Mouse (Mus musculus): ENCODE data around the gene Pfkfb3. TPM values are rescaled to one million over a fixed set of nuclear protein-coding genes. Genes with fewer than 3 reads are reported as not detected.

Pfkfb3 gene
- 21.2 and 21.5 TPM in 2 replicates for polyA plus RNA-seq (2016; fragmentation: Nextera tagmentation; extraction: Ambion mirVana)

DNA sequence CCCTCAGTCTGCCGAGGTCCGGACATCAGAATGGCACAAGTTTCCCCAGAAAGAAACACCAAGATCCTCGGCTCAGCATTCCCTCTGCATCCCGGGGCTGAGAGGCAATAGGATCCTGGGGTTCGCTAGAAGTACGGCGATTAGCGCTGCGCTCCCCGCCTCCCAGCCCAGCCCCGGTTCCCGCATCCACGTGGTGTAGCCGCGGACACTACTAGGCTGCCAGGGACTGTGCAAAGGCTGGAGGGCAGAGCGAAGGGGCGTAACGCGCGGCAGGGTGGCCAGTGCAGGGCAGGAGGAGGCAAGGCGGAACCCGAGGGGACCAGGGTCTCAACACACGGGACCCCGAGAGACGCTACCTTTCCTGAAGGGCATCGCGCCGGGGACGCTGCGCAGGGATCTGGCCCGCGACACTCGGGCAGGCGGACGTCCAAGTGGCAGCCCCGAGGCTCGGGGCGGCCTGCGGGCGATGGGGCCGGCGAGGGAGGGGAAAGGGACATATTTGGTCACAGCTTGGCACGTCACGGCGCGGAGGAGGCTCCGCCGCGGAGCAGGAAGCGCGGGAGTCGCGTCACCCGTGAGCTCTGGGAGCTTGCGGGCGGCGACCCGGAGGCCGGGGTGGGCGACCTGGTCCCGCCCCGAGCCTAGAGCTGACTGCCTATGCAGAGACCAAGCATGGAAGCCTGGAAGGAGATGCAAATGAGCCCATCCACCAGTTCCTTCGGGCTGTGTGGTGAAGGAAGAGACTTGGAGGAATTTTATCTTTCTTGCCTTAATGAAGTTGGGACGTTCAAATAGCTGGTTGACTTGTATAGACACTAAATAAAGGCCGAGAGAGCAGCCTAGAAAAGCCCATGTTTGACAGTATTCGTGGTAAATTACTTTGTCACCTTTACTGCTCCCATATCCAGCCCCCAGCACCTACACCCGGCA lies at the start of gene Pfkfb3:
Gene Pfkfb3, minus strand, starts transcription at position 607 of the 930 bp plus-strand sequence.
- ATAC-seq (ENCODE audit: low FRiP score, low read depth): peak; percentile 87
- Histone ChIP-seq H3K4me1 (peaks cover 20% of the 10 kb centered on the region), H3K27ac (no peak within 1 kb of the TSS), H3K9ac (peak within 1 kb of the TSS; percentile 57), H3K9me3 (no peaks in the 10 kb centered on the region), H3K27me3 (replicated peaks) (peaks cover 27% of the 10 kb centered on the region), H3K36me3 (no peaks in the 10 kb centered on the region), H3K4me3 (peak within 1 kb of the TSS; percentile 48), H3K4me2 (replicated peaks) (peak within 1 kb of the TSS; percentile 99)
- WGBS: 1% methylated on average over 67 of the region's 67 CpGs

DNA sequence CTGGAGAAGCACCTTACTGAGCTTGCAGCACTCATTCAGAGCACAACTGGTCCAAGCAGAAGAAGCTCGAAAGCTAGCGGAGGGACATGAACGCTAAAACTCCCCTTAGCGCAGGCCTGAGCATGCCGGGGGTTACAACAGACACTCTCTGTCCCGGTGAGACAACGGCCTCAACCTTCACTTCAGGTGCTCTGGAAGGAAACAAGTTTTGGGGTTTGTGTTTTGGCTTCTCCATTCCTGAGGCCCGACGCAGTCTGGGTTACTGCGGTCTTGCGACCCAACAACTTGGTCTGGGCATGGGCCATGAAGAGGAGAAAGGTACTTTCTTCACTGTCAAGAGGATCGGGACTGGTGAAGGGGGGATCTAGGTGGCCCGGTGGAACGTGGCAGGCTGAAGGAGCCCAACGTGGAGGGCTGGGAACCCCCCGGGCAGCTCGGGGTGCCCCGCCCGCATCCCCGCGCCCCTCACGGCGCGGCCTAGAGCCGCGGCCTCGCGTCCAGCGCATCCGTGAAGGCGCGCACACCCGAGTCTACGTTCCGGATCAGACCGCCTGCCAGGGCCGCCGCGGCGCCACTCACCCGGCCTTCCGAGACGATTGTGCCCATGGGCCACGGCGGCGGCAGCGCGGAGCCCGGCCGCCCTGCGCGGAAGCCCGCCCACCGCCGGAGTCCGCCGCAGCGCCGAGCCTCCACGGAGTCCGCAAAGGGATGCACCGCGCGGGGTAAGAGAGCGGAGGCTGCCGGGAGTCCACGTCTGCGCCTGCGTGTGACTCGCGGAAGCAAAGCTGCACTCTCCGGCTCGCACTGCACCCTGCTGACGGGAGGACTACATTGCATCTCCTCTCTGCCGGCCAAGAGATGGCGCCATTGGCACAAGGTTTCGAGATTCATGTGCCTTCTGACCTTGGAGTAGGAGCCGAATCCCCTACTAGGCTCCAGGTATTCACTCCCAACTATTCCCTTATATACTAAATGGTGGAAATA lies 48.9 kb upstream of the Pfkfb3 start:
- WGBS: under 1% methylated on average over 78 of the region's 78 CpGs
- Histone ChIP-seq H3K27me3 (replicated peaks) (no peaks in the 10 kb centered on the region), H3K4me3 (peak overlapping the region; percentile 94), H3K4me1 (peaks cover 8% of the 10 kb centered on the region), H3K36me3 (peaks cover 27% of the 10 kb centered on the region), H3K9me3 (no peaks in the 10 kb centered on the region), H3K4me2 (replicated peaks) (peak overlapping the region; percentile 89), H3K9ac (peak overlapping the region; percentile 97), H3K27ac (no peak overlapping the region)
- ATAC-seq (ENCODE audit: low FRiP score, low read depth): peak; percentile 99

DNA sequence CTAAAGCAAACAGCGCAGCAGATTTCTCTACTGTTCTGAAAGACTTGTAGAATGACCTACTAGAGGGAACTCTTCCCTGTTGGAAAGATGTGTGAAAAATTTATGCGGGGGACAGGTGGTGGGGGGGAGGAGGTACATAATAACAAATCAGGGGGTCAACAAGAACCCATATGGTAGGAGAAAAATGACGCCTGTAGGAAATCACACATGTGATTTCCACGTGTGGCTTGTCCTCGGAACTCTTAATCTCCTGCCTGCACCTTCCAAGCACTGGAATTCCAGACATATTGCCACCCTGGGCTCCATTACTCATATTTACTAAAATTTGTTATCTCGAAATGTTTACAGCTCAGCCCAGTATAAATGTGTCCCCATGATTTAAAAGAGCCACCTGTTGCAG lies 47.9 kb upstream of the Pfkfb3 start:
- no peak for ATAC-seq (ENCODE audit: low FRiP score, low read depth)
- no peaks in the 10 kb centered on the region for H3K27me3 ChIP-seq (replicated peaks)
- H3K4me2 ChIP-seq (replicated peaks): peak overlapping the region; percentile 89
- peaks cover 37% of the 10 kb centered on the region for H3K36me3 ChIP-seq
- no peak overlapping the region for H3K27ac ChIP-seq
- H3K4me1 ChIP-seq: peaks cover 8% of the 10 kb centered on the region
- no peaks in the 10 kb centered on the region for H3K9me3 ChIP-seq
- peak overlapping the region; percentile 97; the same call in 1 of the 2 replicates for H3K9ac ChIP-seq
- H3K4me3 ChIP-seq: peak overlapping the region; percentile 94; the same call in 1 of the 2 replicates
- WGBS: 91% methylated on average over 6 of the region's 6 CpGs

DNA sequence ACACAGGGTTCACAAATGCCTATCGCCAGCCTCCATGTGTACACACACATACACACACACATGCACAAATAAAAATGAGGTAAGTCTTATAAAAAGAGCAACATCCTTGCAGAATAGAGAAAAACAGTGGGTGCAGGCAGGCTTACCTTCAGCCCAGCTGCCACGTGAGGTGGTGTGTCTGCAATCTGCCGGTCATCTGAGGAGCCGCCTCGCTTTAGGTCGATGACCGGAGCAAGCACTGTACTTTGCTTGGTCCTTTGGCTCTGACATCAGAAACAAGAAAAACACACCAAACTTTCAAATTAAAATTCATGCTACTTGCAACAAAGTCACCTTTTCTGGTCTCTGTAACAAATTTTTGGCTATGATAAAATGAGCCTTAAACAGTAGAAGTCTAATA lies 44.0 kb upstream of the Pfkfb3 start:
- Histone ChIP-seq H3K27ac (no peak overlapping the region), H3K27me3 (replicated peaks) (no peaks in the 10 kb centered on the region), H3K9me3 (no peaks in the 10 kb centered on the region), H3K4me1 (peaks cover 8% of the 10 kb centered on the region), H3K4me3 (no peak overlapping the region), H3K9ac (no peak overlapping the region), H3K36me3 (peaks cover 67% of the 10 kb centered on the region), H3K4me2 (replicated peaks) (no peak overlapping the region)
- WGBS: 96% methylated on average over 7 of the region's 7 CpGs
- no peak for ATAC-seq (ENCODE audit: low FRiP score, low read depth)

DNA sequence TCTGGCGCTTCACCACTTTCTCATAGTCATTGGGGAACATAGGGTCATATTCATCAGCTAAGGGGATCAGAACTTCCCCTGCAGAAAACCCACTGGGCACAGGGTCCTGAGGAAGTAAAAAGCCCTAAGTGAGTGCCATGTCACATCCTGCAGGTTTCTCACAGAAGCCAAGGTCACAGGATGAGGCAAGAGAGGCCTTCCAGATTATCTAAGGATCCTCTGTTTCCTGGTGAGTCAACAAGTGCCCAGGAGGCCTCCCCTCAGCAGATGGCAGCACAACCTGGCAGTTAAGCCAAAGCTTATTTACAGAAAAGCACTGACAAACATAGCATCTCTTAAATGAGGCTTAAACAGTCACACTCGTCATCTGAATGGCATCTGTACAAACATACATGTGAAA lies 42.8 kb upstream of the Pfkfb3 start:
- H3K27me3 ChIP-seq (replicated peaks): no peaks in the 10 kb centered on the region
- no peak for ATAC-seq (ENCODE audit: low FRiP score, low read depth)
- WGBS: 91% methylated on average over 2 of the region's 2 CpGs
- no peaks in the 10 kb centered on the region for H3K9me3 ChIP-seq
- peaks cover 2% of the 10 kb centered on the region for H3K4me1 ChIP-seq
- H3K4me3 ChIP-seq: no peak overlapping the region
- peaks cover 79% of the 10 kb centered on the region for H3K36me3 ChIP-seq
- H3K27ac ChIP-seq: no peak overlapping the region
- no peak overlapping the region for H3K9ac ChIP-seq
- no peak overlapping the region for H3K4me2 ChIP-seq (replicated peaks)

DNA sequence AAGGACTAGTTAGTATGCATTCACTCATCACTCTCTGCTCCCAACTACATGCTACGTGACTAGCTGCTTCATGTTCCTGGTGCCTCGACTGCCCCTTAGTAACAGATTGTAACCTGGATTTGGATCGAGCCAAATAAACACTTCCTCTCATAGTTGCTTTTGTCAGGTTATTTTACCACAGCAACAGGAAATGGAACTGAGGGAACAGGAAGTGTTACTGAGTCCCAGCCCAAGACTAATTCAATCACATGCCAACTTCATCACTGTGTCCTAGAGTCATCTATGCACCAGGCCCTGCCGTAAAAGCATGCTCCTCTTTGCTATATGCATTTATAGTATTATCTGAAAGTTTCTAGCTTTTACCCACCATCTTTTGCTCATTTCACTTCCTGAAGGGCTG lies 34.1 kb upstream of the Pfkfb3 start:
- H3K4me3 ChIP-seq: no peak overlapping the region
- H3K27me3 ChIP-seq (replicated peaks): no peaks in the 10 kb centered on the region
- no peaks in the 10 kb centered on the region for H3K9me3 ChIP-seq
- ATAC-seq (ENCODE audit: low FRiP score, low read depth): no peak
- H3K27ac ChIP-seq: no peak overlapping the region
- no peak overlapping the region for H3K9ac ChIP-seq
- H3K4me1 ChIP-seq: no peaks in the 10 kb centered on the region
- H3K4me2 ChIP-seq (replicated peaks): no peak overlapping the region
- WGBS: 90% methylated on average over 4 of the region's 4 CpGs
- H3K36me3 ChIP-seq: peaks cover 95% of the 10 kb centered on the region

DNA sequence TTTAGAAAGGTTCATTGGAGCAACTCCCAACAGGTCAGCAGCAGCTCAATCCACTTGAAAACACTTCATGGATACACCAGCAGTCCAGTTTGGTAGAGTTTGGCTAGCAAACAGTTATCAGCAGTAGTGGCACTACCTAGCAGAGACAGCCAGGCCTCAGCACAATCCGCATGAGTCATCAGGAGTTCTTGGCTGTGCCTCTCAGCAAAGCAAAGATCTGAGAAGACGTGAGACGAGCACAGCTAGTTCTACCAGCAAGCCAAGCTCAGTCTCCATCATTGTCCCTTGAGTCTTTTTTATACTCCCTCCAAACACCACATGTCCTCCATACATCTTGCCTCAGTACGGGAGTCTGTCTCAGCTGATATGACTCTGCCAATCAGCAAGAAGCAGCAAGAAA lies 25.5 kb upstream of the Pfkfb3 start:
- peaks cover 21% of the 10 kb centered on the region for H3K36me3 ChIP-seq
- no peaks in the 10 kb centered on the region for H3K9me3 ChIP-seq
- H3K27me3 ChIP-seq (replicated peaks): no peaks in the 10 kb centered on the region
- no peaks in the 10 kb centered on the region for H3K4me1 ChIP-seq
- H3K4me2 ChIP-seq (replicated peaks): no peak overlapping the region
- 94% methylated on average over 4 of the region's 4 CpGs for WGBS
- H3K27ac ChIP-seq: no peak overlapping the region
- H3K4me3 ChIP-seq: no peak overlapping the region
- H3K9ac ChIP-seq: no peak overlapping the region
- ATAC-seq (ENCODE audit: low FRiP score, low read depth): no peak

DNA sequence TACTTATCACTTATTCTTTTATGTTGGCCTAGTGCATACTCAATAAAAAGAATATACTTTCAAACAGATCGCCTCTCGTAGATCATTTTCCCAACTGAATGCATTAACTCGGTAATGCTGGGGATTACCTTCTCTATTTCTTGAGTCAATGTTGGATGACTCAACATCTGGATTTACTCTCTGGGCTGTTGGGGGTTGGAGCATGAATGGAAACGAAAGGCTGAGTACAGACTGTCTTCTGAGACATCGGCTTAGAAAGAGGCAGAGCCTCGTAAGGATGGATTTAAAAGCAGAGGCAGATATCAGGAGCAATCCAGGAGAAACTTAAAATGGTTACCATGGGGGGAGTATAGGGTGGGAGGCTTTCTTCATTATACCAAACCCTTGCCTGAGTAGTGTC lies 24.3 kb upstream of the Pfkfb3 start:
- peaks cover 11% of the 10 kb centered on the region for H3K36me3 ChIP-seq
- 87% methylated on average over 6 of the region's 6 CpGs for WGBS
- H3K27me3 ChIP-seq (replicated peaks): no peaks in the 10 kb centered on the region
- no peak overlapping the region for H3K4me2 ChIP-seq (replicated peaks)
- H3K27ac ChIP-seq: no peak overlapping the region
- H3K9ac ChIP-seq: no peak overlapping the region
- no peak for ATAC-seq (ENCODE audit: low FRiP score, low read depth)
- H3K4me3 ChIP-seq: no peak overlapping the region
- no peaks in the 10 kb centered on the region for H3K9me3 ChIP-seq
- no peaks in the 10 kb centered on the region for H3K4me1 ChIP-seq

DNA sequence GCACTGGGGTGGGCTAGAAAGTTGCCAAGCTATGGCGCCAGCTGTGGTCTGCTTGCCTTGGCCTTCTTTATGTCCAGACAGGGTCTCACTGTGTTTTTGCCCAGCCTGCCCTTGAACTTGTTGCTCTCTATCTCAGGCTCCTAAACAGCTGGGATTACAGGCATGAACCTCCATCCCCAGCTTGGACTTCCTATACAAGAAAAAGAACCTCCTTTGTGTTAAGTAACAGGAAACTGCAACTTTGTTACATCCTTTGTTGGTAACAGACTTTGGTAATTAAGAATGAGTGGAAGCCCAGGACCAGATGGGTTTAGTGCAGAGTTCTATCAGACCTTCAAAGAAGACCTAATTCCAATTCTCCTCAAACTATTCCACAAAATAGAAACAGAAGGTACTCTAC lies 19.8 kb upstream of the Pfkfb3 start:
- H3K4me1 ChIP-seq: no peaks in the 10 kb centered on the region
- ATAC-seq (ENCODE audit: low FRiP score, low read depth): no peak
- H3K9ac ChIP-seq: no peak overlapping the region
- H3K4me2 ChIP-seq (replicated peaks): no peak overlapping the region
- 97% methylated on average over 1 of the region's 1 CpGs for WGBS
- H3K27ac ChIP-seq: no peak overlapping the region
- H3K4me3 ChIP-seq: no peak overlapping the region
- no peaks in the 10 kb centered on the region for H3K36me3 ChIP-seq
- H3K27me3 ChIP-seq (replicated peaks): no peaks in the 10 kb centered on the region
- no peaks in the 10 kb centered on the region for H3K9me3 ChIP-seq

DNA sequence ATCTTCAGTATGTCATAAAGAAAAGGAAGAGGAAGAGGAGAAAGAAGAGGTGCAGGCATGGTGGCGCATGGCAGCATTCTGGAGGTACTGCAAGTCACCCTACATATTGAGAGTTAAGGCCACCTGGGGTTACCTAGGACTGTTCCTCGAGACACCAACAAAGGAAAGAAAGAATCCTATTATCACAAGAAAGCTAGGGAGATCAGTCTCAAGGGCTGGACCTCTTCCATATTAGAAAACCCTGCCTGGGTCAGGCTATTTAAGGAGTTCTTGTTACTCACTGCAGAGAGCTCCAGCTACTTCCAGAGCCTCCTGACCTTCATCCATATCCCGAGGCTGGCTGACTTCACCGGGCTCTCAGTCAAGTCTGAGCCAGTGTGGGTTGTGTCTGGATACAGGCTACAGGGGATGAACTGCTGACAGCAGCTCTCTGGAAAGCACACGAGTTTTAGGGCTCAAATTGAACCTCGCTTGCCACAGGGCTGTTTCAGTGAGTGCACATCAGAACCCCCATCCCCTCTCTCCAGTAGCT lies 17.2 kb upstream of the Pfkfb3 start:
- Histone ChIP-seq H3K4me1 (no peaks in the 10 kb centered on the region), H3K4me2 (replicated peaks) (no peak overlapping the region), H3K9me3 (no peaks in the 10 kb centered on the region), H3K4me3 (no peak overlapping the region), H3K27ac (no peak overlapping the region), H3K9ac (no peak overlapping the region), H3K27me3 (replicated peaks) (no peaks in the 10 kb centered on the region), H3K36me3 (no peaks in the 10 kb centered on the region)
- WGBS: 49% methylated on average over 6 of the region's 6 CpGs
- ATAC-seq (ENCODE audit: low FRiP score, low read depth): no peak

DNA sequence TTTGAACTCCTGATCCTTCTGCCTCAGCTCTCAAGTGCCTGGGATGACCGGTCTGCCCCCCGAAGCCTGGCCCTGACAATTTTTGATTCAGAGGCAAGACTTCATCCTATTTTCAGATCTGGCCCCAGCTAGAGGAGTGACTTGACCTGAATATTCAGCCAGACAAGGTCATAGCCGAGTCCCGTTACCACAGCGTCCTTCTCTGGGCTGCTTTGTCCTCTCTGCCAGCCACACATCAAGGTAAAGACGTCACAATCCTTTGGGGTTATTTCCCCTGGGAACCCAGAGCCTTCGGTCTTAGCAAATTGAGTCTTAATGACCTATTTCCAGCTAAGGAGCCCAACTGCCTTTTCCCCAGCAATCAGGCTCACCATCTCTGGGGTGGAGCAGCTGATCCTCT lies 14.6 kb upstream of the Pfkfb3 start:
- Histone ChIP-seq H3K4me1 (no peaks in the 10 kb centered on the region), H3K4me3 (no peak overlapping the region), H3K36me3 (no peaks in the 10 kb centered on the region), H3K27ac (no peak overlapping the region), H3K9me3 (no peaks in the 10 kb centered on the region), H3K27me3 (replicated peaks) (no peaks in the 10 kb centered on the region), H3K9ac (no peak overlapping the region), H3K4me2 (replicated peaks) (no peak overlapping the region)
- WGBS: 86% methylated on average over 7 of the region's 7 CpGs
- no peak for ATAC-seq (ENCODE audit: low FRiP score, low read depth)
